Mouse (Mus musculus) liver, embryonic 12.5 days (tissue): ENCODE results near the gene Syncrip. TPM values are rescaled to one million over a fixed set of nuclear protein-coding genes. Genes with fewer than 3 reads are reported as not detected.
"Not testable (repeated sequence)": the region's sequence is repeated elsewhere in the genome, so short reads cannot be mapped to it uniquely, and the experiment has no call there.

Experiments
- ATAC-seq: fragments of 200-750 bp; cut with Nextera tagmentation; 2 replicates; pipeline ENCODE4 v1.8.0; 2017; ENCODE audit warnings: moderate number of reproducible peaks, mild to moderate bottlenecking, moderate library complexity
- H3K27ac ChIP-seq: fragments of 300-500 bp; sonication (generic); 2 replicates; pipeline ENCODE4 v1.5.1; 2016; ENCODE audit warnings: mild to moderate bottlenecking
- H3K27me3 ChIP-seq: fragments of 300-500 bp; sonication (generic); replicated peaks from 2 replicates; pipeline ENCODE4 v1.6.1; 2016; ENCODE audit warnings: mild to moderate bottlenecking, moderate library complexity
- H3K36me3 ChIP-seq: fragments of 300-500 bp; sonication (generic); 2 replicates; pipeline ENCODE4 v1.6.1; 2016; ENCODE audit warnings: mild to moderate bottlenecking, moderate library complexity
- H3K4me1 ChIP-seq: fragments of 300-500 bp; sonication (generic); 2 replicates; pipeline ENCODE4 v1.6.1; 2016
- H3K4me2 ChIP-seq: fragments of 300-500 bp; sonication (generic); 2 replicates; pipeline ENCODE4 v1.6.1; 2016; ENCODE audit warnings: mild to moderate bottlenecking, moderate library complexity
- H3K4me3 ChIP-seq: fragments of 300-500 bp; sonication (generic); 2 replicates; pipeline ENCODE4 v1.5.1; 2016; ENCODE audit warnings: mild to moderate bottlenecking, moderate library complexity
- H3K9ac ChIP-seq: fragments of 300-500 bp; sonication (generic); 2 replicates; pipeline ENCODE4 v1.6.1; 2016; ENCODE audit warnings: mild to moderate bottlenecking, moderate library complexity
- H3K9me3 ChIP-seq: fragments of 300-500 bp; sonication (generic); replicated peaks from 2 replicates; pipeline ENCODE4 v1.6.1; 2016; ENCODE audit warnings: mild to moderate bottlenecking, moderate library complexity
- WGBS: fragments of 180-500 bp; shearing (Covaris S2); methylation state at CpG from one replicate; pipeline ENCODE4 v1.1.7; 2016; ENCODE audit not compliant: insufficient replicate concordance; 5-methylcytosine and 5-hydroxymethylcytosine counted together
- polyA plus RNA-seq: library from polyadenylated mRNA; unstranded; fragments of >200 nt; fragmentation: Nextera tagmentation; extraction: Ambion mirVana; gene quantifications from 2 replicates; pipeline ENCODE4 v1.2.1, GENCODE M21; 2016

The Syncrip gene
- polyA plus RNA-seq, result 77.0 and 79.0 TPM in 2 replicates

GRCm38 (mm10) chr9:88482230-88482828, at the start of gene Syncrip:
TSS of gene Syncrip (minus strand) at chr9:88482574.
- Histone ChIP-seq H3K4me3 (peak within 1 kb of the TSS; percentile 97), H3K36me3 (peaks cover 28% of the 10 kb centered on the region), H3K27me3 (peaks cover 16% of the 10 kb centered on the region), H3K27ac (peak within 1 kb of the TSS; percentile 97), H3K4me1 (peaks cover 30% of the 10 kb centered on the region), H3K4me2 (peak within 1 kb of the TSS; percentile 95), H3K9ac (peak within 1 kb of the TSS; percentile 99)
- H3K9me3 ChIP-seq, result not testable (repeated sequence)
- ATAC-seq, result peak; percentile 90
- under 1% methylated on average over 52 of the region's 68 CpGs for WGBS

- H3K4me2 ChIP-seq, result no peak overlapping the region
- H3K27ac ChIP-seq, result no peak overlapping the region
- H3K36me3 ChIP-seq, result no peaks in the 10 kb centered on the region
- 55% methylated on average over 5 of the region's 5 CpGs for WGBS
- no peaks in the 10 kb centered on the region for H3K9me3 ChIP-seq
- H3K4me3 ChIP-seq, result no peak overlapping the region
- no peaks in the 10 kb centered on the region for H3K27me3 ChIP-seq
- H3K4me1 ChIP-seq, result peaks cover 11% of the 10 kb centered on the region; the same call in 1 of the 2 replicates
- no peak overlapping the region for H3K9ac ChIP-seq
- ATAC-seq, result no peak
These were observed 47.7 kb upstream of the Syncrip start for GRCm38 (mm10) chr9:88529979-88530580.

DNA sequence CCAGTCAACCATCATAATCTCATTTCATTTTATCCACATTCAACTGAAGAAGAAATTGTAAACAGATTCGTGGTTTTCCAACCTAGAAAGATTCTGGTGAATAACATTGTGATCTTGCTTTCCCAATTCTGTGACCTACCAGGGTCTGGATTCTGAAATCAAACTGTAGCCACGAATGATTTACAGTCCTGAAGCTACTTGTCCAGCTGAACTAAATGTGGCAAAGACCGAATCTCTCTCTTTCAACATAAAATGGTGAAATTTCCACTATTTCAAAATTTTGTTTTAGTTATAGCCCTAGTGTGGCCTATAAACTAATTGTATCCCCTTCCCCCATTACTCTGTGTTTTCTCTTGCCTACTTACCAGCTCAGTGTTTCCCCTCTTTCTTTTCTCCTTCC, 47.2 kb upstream of the Syncrip start:
- WGBS, result 68% methylated on average over 3 of the region's 3 CpGs
- no peak overlapping the region for H3K9ac ChIP-seq
- no peak for ATAC-seq
- no peak overlapping the region for H3K4me2 ChIP-seq
- H3K9me3 ChIP-seq, result no peaks in the 10 kb centered on the region
- H3K4me1 ChIP-seq, result peaks cover 11% of the 10 kb centered on the region
- H3K27ac ChIP-seq, result no peak overlapping the region
- no peak overlapping the region for H3K4me3 ChIP-seq
- no peaks in the 10 kb centered on the region for H3K36me3 ChIP-seq
- no peaks in the 10 kb centered on the region for H3K27me3 ChIP-seq

DNA sequence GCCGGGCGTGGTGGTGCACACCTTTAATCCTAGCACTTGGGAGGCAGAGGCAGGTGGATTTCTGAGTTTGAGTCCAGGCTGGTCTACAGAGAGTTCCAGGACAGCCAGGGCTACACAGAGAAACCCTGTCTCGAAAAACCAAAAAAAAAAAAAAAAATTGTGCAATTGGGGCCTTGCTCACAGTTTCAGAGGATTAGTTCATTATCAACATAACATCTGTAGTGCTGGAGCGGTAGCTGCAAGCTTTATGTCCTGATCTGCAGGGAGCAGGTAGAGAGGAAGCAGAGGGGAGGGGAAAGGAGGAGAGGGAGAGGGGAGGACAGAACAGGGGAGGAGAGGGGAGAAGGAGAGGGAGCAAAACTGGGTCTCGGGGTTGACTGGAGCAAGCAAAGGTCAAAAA, 46.4 kb upstream of the Syncrip start:
- Histone ChIP-seq H3K4me3 (no peak overlapping the region), H3K4me1 (peaks cover 15% of the 10 kb centered on the region), H3K27me3 (no peaks in the 10 kb centered on the region), H3K9ac (no peak overlapping the region), H3K4me2 (no peak overlapping the region), H3K36me3 (no peaks in the 10 kb centered on the region), H3K9me3 (no peaks in the 10 kb centered on the region), H3K27ac (no peak overlapping the region)
- WGBS, result 55% methylated on average over 5 of the region's 5 CpGs
- peak; percentile 36; the same call in 1 of the 2 replicates for ATAC-seq

- Histone ChIP-seq H3K9ac (no peak overlapping the region), H3K4me2 (no peak overlapping the region), H3K27ac (no peak overlapping the region), H3K9me3 (no peaks in the 10 kb centered on the region), H3K4me3 (no peak overlapping the region), H3K4me1 (peaks cover 16% of the 10 kb centered on the region), H3K27me3 (no peaks in the 10 kb centered on the region), H3K36me3 (no peaks in the 10 kb centered on the region)
- no peak for ATAC-seq
- 78% methylated on average over 4 of the region's 4 CpGs for WGBS
These were observed 45.6 kb upstream of the Syncrip start for GRCm38 (mm10) chr9:88527956-88528355.

GRCm38 (mm10) chr9:88525341-88525740, 43.0 kb upstream of the Syncrip start:
- Histone ChIP-seq H3K4me1 (peaks cover 30% of the 10 kb centered on the region), H3K4me2 (no peak overlapping the region), H3K9ac (no peak overlapping the region), H3K27me3 (no peaks in the 10 kb centered on the region), H3K4me3 (no peak overlapping the region), H3K27ac (no peak overlapping the region), H3K36me3 (peaks cover 18% of the 10 kb centered on the region), H3K9me3 (no peaks in the 10 kb centered on the region)
- 85% methylated on average over 6 of the region's 6 CpGs for WGBS
- ATAC-seq, result no peak

DNA sequence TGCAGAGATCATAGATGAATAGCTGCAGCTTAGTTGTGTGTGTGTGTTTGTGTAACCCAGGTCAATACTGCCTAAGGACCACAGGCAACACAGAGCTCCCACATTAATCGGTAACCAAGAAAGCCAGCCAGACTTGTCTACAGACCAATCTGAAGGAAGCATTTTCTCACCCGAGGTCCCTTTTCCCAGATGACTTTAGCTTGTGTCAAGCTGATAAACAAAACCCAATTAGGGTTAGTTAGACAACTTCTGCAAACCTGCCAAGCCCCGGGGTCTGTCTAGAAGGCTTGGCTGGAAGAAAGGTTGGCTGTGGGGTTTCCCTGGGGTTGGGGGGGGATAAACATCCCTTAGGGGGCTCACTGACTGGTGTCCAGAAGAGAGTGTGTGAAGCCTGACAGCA, 42.4 kb upstream of the Syncrip start:
- Histone ChIP-seq H3K4me1 (peaks cover 31% of the 10 kb centered on the region), H3K9ac (no peak overlapping the region), H3K9me3 (no peaks in the 10 kb centered on the region), H3K27me3 (no peaks in the 10 kb centered on the region), H3K4me3 (no peak overlapping the region), H3K36me3 (peaks cover 22% of the 10 kb centered on the region), H3K27ac (no peak overlapping the region), H3K4me2 (no peak overlapping the region)
- ATAC-seq, result no peak
- WGBS, result 53% methylated on average over 3 of the region's 3 CpGs

DNA sequence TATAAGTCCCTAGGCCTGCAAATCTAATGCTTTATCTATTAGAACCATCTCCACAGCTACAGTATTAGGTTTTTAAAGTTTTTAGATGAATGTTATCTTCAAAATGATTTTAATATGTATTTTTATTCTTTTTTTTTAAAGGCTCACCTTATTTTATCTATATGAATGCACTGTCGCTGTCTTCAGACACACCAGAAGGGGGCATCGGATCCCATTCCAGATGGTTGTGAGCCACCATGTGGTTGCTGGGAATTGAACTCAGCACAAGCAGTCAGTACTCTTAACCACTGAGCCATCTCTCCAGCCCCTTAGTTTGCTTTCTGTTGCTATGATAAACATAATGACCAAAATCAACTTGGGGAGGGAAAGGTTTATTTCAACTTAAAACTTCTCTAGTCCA, 42.0 kb upstream of the Syncrip start:
- Histone ChIP-seq H3K4me3 (no peak overlapping the region), H3K27me3 (no peaks in the 10 kb centered on the region), H3K9me3 (no peaks in the 10 kb centered on the region), H3K27ac (no peak overlapping the region; the same call in 1 of the 2 replicates), H3K36me3 (peaks cover 22% of the 10 kb centered on the region), H3K9ac (0 out of 2 replicates have a peak overlapping the region, but pooled peaks have one; percentile 91), H3K4me1 (peaks cover 31% of the 10 kb centered on the region), H3K4me2 (peak overlapping the region; percentile 97; the same call in 1 of the 2 replicates)
- WGBS, result 86% methylated on average over 2 of the region's 2 CpGs
- ATAC-seq, result no peak

GRCm38 (mm10) chr9:88523335-88523668, 40.9 kb upstream of the Syncrip start:
- Histone ChIP-seq H3K4me1 (peaks cover 25% of the 10 kb centered on the region), H3K4me3 (peak overlapping the region; percentile 71), H3K36me3 (peaks cover 22% of the 10 kb centered on the region), H3K4me2 (peak overlapping the region; percentile 97), H3K9me3 (no peaks in the 10 kb centered on the region), H3K27me3 (no peaks in the 10 kb centered on the region), H3K27ac (peak overlapping the region; percentile 97), H3K9ac (peak overlapping the region; percentile 91)
- no peak for ATAC-seq
- WGBS, result under 1% methylated on average over 16 of the region's 16 CpGs

GRCm38 (mm10) chr9:88522569-88523334, 40.4 kb upstream of the Syncrip start:
- Histone ChIP-seq H3K4me1 (peaks cover 25% of the 10 kb centered on the region), H3K9me3 (no peaks in the 10 kb centered on the region), H3K36me3 (peaks cover 22% of the 10 kb centered on the region), H3K9ac (peak overlapping the region; percentile 91), H3K4me2 (peak overlapping the region; percentile 97), H3K4me3 (peak overlapping the region; percentile 71), H3K27ac (peak overlapping the region; percentile 97), H3K27me3 (no peaks in the 10 kb centered on the region)
- under 1% methylated on average over 68 of the region's 69 CpGs for WGBS
- peak; percentile 93 for ATAC-seq

GRCm38 (mm10) chr9:88521961-88522568, 39.7 kb upstream of the Syncrip start:
- Histone ChIP-seq H3K36me3 (peaks cover 22% of the 10 kb centered on the region), H3K27me3 (no peaks in the 10 kb centered on the region), H3K27ac (peak overlapping the region; percentile 89), H3K9ac (peak overlapping the region; percentile 83), H3K4me1 (peaks cover 25% of the 10 kb centered on the region), H3K4me3 (peak overlapping the region; percentile 71), H3K9me3 (no peaks in the 10 kb centered on the region), H3K4me2 (peak overlapping the region; percentile 97)
- no peak for ATAC-seq
- under 1% methylated on average over 10 of the region's 10 CpGs for WGBS
